Mouse (Mus musculus): Measurements from ENCODE around the gene Cnot3.

DNA sequence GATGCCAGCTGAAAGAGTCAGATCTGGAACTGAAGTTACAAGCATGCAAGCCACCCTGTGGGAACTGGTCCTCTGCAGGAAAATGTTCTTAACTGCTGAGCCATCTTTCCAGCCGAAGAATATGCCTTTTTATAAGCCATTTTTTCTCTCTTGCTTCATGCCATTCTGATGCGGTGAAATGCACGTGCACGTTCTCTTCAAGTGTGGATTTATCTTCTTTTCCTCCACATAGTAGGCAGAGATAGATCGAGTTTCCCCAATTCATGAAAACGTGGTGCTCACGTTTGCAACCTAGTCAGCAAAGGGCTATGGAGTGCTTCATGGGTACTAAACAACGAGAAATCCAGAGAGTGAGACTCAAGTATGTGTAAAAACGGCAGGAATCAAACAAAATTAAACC lies 1.2 kb upstream of the Cnot3 start:
- no peak for TF ChIP-seq CTCF (IDR thresholded peaks at IDR 0.05; ENCODE audit: insufficient read depth, low read length)
- TF ChIP-seq POLR2A (IDR thresholded peaks at IDR 0.05; ENCODE audit: borderline replicate concordance, extremely low read depth, low read depth, low read length), result no peak
